Mouse (Mus musculus) testis, adult 2 months (tissue): ENCODE measurements around the gene Rps19.

Experiments used
- CTCF ChIP-seq: fragments of 200-500 bp; IDR thresholded peaks from 2 replicates; pipeline ENCODE4 v1.5.1; 2012; ENCODE audit warnings: low read depth, mild to moderate bottlenecking, inconsistent platforms, low read length, moderate library complexity; ENCODE audit not compliant: control insufficient read depth, insufficient read depth, insufficient replicate concordance
- POLR2A ChIP-seq: fragments of 200-500 bp; IDR thresholded peaks from 2 replicates; pipeline ENCODE4 v1.6.1; 2012; ENCODE audit warnings: low read depth, mild to moderate bottlenecking, inconsistent platforms, low read length, moderate library complexity; ENCODE audit not compliant: control insufficient read depth

- TF ChIP-seq CTCF (no peak), POLR2A (no peak)
These were observed 22.4 kb downstream of the Rps19 start for GRCm38 (mm10) chr7:24906551-24906950.
